Mouse (Mus musculus): ENCODE results near the gene Abraxas2. TPM values are rescaled to one million over a fixed set of nuclear protein-coding genes. Genes with fewer than 3 reads are reported as not detected.

Abraxas2 gene
- polyA plus RNA-seq, 1 experiment from 2014 or later = 40.6 TPM

DNA sequence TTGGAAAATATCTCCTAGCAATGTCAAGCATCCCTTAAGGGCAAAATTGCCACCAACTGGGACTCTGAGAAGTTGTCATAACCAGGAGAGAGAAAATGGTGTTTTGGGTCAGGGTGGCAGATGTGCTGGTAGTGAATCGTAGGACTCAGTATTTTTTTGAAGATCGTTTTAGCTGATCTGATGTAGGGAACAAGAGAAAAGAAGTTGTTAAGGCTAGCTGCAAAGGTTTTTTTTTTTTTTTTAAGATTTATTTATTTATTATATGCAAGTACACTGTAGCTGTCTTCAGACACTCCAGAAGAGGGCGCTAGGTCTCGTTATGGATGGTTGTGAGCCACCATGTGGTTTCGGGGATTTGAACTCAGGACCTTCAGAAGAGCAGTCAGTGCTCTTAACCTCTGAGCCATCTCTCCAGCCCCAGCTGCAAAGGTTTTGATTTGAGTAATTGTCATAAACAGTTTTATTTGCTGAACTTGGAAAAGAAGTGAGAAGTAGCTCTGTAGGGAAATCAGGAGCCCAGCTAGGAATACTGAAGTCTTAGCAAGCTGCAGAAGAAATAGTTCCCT lies 899 bp upstream of the Abraxas2 start:
- Histone ChIP-seq H3K4me1 (peaks cover 8% of the 10 kb centered on the region), H3K4me3 (no peak overlapping the region), H3K27me3 (no peaks in the 10 kb centered on the region), H3K36me3 (no peaks in the 10 kb centered on the region), H3K27ac (replicated peaks) (no peak overlapping the region), H3K9me3 (no peaks in the 10 kb centered on the region), H3K9ac (replicated peaks) (no peak overlapping the region), H3K4me2 (replicated peaks) (no peak overlapping the region)
- no peak for ATAC-seq (ENCODE audit: low FRiP score, low read depth)
- 74% methylated on average over 5 of the region's 5 CpGs for WGBS

- H3K27me3 ChIP-seq = no peaks in the 10 kb centered on the region
- H3K36me3 ChIP-seq = peaks cover 60% of the 10 kb centered on the region
- H3K4me2 ChIP-seq (replicated peaks) = no peak overlapping the region
- no peak overlapping the region for H3K4me3 ChIP-seq
- 96% methylated on average over 9 of the region's 9 CpGs for WGBS
- H3K9me3 ChIP-seq = no peaks in the 10 kb centered on the region
- no peaks in the 10 kb centered on the region for H3K4me1 ChIP-seq
- H3K27ac ChIP-seq (replicated peaks) = no peak overlapping the region
- ATAC-seq (ENCODE audit: low FRiP score, low read depth) = no peak
- no peak overlapping the region for H3K9ac ChIP-seq (replicated peaks)
Observed at GRCm38 (mm10) chr7:132866316-132866715, 7.3 kb downstream of the Abraxas2 start.

DNA sequence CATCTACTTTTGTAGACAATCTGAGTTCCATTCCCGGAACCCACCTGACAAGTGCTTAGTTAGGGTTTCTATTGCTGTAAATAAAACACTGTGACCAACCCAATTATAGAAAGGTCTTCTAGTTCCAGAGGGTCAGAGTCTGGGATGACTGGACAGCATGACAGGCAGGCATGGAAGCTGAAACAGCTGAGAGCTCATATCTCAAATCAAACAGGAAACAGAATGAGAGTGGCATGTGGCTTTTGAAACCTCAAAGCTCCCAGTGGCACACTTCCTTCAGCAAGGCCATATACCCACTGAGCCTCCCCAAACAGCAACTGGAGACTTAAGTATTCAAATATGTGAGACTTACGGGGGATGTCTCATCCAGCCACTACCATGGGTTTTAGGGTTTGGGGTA lies 14.0 kb downstream of the Abraxas2 start:
- H3K4me3 ChIP-seq = no peak overlapping the region
- H3K36me3 ChIP-seq = peaks cover 91% of the 10 kb centered on the region
- no peak for ATAC-seq (ENCODE audit: low FRiP score, low read depth)
- H3K4me1 ChIP-seq = no peaks in the 10 kb centered on the region
- H3K27me3 ChIP-seq = no peaks in the 10 kb centered on the region
- H3K9ac ChIP-seq (replicated peaks) = no peak overlapping the region
- no peak overlapping the region for H3K27ac ChIP-seq (replicated peaks)
- WGBS = 94% methylated on average over 2 of the region's 2 CpGs
- no peaks in the 10 kb centered on the region for H3K9me3 ChIP-seq
- no peak overlapping the region for H3K4me2 ChIP-seq (replicated peaks)

DNA sequence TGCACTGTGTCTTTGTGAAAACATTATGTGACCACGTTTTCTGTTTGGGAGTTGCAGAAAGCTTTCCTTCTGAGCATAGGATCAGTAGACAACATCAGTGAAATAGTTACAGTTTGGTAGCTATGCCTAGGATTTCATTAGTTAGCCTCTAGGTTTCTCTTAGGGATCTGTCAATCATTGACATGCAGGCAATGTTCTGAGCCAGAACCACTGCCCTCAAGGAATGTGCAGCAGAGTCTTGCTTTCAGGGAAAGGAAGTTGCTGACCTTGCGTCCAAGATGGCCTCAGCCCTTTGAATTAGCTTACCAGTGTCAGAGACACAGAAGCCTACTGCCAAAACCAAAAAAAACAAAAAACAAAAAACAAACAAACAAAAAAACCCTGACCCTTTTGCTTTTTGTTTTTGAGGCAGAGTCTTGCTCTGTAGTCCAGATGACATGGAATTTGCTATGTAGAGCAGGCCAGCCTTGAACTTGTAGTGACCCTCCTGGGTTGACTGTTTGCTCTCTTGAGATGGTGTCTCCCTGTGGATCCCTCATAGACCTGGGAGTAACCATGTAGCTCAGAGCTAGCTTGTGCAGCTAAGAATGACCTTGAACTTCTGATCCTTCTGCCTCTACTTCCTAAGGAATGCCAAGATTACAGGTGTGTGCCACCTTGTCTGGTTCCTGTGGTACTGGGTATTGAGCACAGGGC lies 16.5 kb downstream of the Abraxas2 start:
- peaks cover 94% of the 10 kb centered on the region for H3K36me3 ChIP-seq

GRCm38 (mm10) chr7:132880276-132880675 lies 21.3 kb downstream of the Abraxas2 start:
- ATAC-seq (ENCODE audit: low FRiP score, low read depth) = no peak
- no peak overlapping the region for H3K4me3 ChIP-seq
- H3K27me3 ChIP-seq = no peaks in the 10 kb centered on the region
- WGBS = 97% methylated on average over 1 of the region's 1 CpGs
- no peak overlapping the region for H3K27ac ChIP-seq (replicated peaks)
- H3K4me2 ChIP-seq (replicated peaks) = no peak overlapping the region
- peaks cover 97% of the 10 kb centered on the region for H3K36me3 ChIP-seq
- no peaks in the 10 kb centered on the region for H3K9me3 ChIP-seq
- H3K9ac ChIP-seq (replicated peaks) = no peak overlapping the region
- no peaks in the 10 kb centered on the region for H3K4me1 ChIP-seq

More for the DNA sequence above, 16.5 kb downstream of the Abraxas2 start:
- Histone ChIP-seq H3K4me2 (replicated peaks) (no peak overlapping the region), H3K4me3 (no peak overlapping the region), H3K9me3 (no peaks in the 10 kb centered on the region), H3K27me3 (no peaks in the 10 kb centered on the region), H3K4me1 (no peaks in the 10 kb centered on the region), H3K9ac (replicated peaks) (no peak overlapping the region), H3K27ac (replicated peaks) (no peak overlapping the region)
- 94% methylated on average over 2 of the region's 2 CpGs for WGBS
- no peak for ATAC-seq (ENCODE audit: low FRiP score, low read depth)

DNA sequence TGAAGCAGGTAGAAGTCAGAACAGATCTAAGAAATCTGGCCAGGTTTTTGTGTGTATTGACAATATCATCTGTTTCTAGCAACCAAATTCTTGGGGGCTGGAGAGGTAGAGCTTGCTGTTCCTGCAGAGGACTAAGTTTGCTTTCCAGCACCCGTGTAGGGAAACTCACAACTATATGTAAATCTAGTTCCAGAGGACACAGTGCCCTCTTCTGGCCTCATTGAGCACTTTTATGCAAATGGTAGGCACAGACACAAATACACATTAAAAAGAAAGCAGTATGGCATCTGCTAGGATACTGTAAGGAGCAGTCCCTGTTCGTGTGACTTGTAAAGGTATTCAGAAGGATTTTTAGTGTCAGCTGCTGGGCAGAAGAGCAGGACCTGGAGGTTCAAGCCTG lies 23.3 kb downstream of the Abraxas2 start:
- Histone ChIP-seq H3K27me3 (no peaks in the 10 kb centered on the region), H3K4me1 (no peaks in the 10 kb centered on the region), H3K4me3 (no peak overlapping the region), H3K4me2 (replicated peaks) (no peak overlapping the region), H3K36me3 (peaks cover 82% of the 10 kb centered on the region), H3K27ac (replicated peaks) (no peak overlapping the region), H3K9me3 (no peaks in the 10 kb centered on the region), H3K9ac (replicated peaks) (no peak overlapping the region)
- ATAC-seq (ENCODE audit: low FRiP score, low read depth) = no peak
- 74% methylated on average over 2 of the region's 2 CpGs for WGBS

DNA sequence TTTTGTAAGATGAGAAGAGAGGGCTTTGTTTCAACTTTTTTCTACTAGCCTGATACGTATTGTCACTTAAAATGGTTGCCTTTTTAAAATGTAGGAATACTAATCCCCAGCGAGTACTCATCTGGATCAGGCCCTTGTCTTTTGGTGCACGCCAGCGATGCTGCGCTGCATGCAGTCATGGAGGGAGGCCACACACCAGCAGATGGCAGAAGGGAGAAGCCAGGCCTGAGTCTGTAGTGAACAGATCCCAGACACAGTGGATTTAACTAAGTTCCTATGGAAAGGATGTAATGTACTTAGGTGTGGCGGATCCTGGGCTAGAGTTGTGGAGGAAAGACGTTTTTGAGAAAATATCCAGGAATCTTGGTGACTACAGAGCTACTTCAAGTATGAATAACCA lies 25.0 kb downstream of the Abraxas2 start:
- H3K4me3 ChIP-seq = no peak overlapping the region
- peaks cover 67% of the 10 kb centered on the region for H3K36me3 ChIP-seq
- no peaks in the 10 kb centered on the region for H3K9me3 ChIP-seq
- no peak for ATAC-seq (ENCODE audit: low FRiP score, low read depth)
- H3K27me3 ChIP-seq = no peaks in the 10 kb centered on the region
- no peak overlapping the region for H3K27ac ChIP-seq (replicated peaks)
- no peak overlapping the region for H3K9ac ChIP-seq (replicated peaks)
- H3K4me1 ChIP-seq = no peaks in the 10 kb centered on the region
- WGBS = 97% methylated on average over 7 of the region's 7 CpGs
- no peak overlapping the region for H3K4me2 ChIP-seq (replicated peaks)

DNA sequence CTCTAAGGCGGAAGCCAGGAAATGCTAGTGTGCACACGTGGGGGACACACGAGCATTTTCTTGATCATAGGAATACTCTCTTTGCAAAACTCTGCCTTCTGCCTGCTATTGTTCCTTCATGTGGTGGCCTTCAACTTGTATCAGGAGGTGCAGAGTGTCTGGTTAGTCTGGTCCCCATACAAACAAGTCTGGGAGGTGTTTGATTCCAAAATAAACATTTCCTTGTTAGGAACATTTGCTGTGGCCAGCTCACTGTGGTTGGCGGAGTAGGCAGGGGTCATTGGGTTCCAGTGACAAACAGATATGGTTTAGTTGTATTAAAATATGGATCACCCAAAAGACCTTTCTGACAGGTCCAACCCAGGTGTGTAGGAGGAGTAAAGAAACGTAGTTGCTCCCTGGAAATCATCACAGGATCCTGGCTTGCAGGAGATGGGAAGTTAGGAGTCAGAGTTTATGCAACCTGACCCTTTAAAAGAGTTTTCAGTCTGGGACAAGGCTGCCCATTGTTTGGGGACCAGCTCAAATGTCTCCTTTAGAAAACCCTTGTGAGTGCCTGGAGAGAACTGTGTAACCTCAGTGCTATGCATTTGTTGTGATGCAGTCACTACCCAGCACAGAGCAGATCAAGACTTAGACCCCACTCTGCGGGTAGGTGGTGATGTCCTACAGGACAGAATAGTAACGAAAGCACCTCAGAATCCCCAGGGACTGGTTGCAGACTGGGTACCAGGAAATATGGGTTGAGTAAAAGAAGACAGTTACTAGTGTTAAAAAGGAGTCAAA lies 28.2 kb downstream of the Abraxas2 start:
- Histone ChIP-seq H3K36me3 (peaks cover 36% of the 10 kb centered on the region), H3K27ac (replicated peaks) (no peak overlapping the region)

DNA sequence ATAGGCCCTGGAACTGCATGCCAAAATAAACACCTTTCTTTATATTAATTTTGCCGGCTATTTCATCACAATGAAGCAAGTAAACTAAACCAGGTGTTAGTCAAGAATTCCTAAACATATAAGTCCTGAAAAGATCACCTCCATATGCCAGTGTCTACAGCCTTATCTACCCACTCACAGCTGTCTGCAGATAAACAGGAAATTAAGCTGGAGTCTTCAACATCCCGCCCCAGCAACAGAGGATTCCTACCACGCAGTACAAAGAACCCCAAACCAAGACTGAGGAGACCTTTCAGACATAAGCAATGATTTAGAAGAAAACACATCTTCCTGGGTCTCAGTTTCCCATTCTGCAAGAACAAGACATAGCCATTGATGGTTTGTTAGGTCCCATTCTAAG lies 29.0 kb downstream of the Abraxas2 start:
- no peak for ATAC-seq (ENCODE audit: low FRiP score, low read depth)
- Histone ChIP-seq H3K4me2 (replicated peaks) (no peak overlapping the region), H3K9ac (replicated peaks) (no peak overlapping the region), H3K4me1 (no peaks in the 10 kb centered on the region), H3K27me3 (no peaks in the 10 kb centered on the region), H3K9me3 (no peaks in the 10 kb centered on the region), H3K36me3 (peaks cover 28% of the 10 kb centered on the region), H3K4me3 (no peak overlapping the region), H3K27ac (replicated peaks) (no peak overlapping the region)
- 95% methylated on average over 3 of the region's 3 CpGs for WGBS

More for the DNA sequence above, 28.2 kb downstream of the Abraxas2 start:
- H3K4me1 ChIP-seq = no peaks in the 10 kb centered on the region
- ATAC-seq (ENCODE audit: low FRiP score, low read depth) = no peak
- 84% methylated on average over 7 of the region's 7 CpGs for WGBS
- no peak overlapping the region for H3K4me2 ChIP-seq (replicated peaks)
- H3K9me3 ChIP-seq = no peaks in the 10 kb centered on the region
- H3K4me3 ChIP-seq = no peak overlapping the region
- no peaks in the 10 kb centered on the region for H3K27me3 ChIP-seq
- H3K9ac ChIP-seq (replicated peaks) = no peak overlapping the region

DNA sequence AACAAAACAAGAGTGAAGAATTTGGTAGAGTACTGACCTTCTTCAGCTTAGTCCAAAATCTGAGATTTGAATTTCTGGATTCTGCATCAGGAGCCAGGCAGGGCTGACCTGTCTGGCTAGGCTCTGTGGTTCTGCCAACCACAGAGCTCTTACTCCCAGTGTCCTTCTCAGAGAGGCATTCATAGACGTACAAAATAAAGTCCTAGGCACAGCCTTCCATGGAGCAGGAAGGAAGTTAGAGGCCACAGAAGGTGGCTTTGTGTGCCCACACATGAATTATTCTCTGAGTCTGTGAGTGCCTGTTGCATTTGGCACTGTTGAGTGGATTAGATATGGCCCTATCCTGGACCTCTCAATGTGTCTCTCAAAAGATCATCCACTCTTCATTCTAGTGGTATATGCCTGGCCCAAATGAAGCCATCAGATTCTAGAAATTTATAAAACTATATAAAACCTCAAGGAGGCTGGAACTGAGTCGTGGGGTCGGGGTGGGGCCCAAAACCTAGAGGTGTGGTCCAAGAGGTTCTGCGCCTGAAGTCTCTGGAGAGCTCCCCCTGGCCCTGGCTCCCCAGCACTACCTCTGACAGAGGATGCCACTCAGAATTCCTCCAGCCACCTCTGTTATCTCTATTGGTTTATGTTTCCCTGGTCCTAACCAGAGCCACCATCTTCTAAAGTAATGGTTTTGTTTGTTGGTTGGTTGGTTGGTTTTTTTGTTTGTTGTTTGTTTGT lies 29.7 kb downstream of the Abraxas2 start:
- no peak overlapping the region for H3K9ac ChIP-seq (replicated peaks)
- no peak overlapping the region for H3K4me3 ChIP-seq
- no peak for ATAC-seq (ENCODE audit: low FRiP score, low read depth)
- no peak overlapping the region for H3K4me2 ChIP-seq (replicated peaks)
- no peaks in the 10 kb centered on the region for H3K4me1 ChIP-seq
- WGBS = 67% methylated on average over 4 of the region's 4 CpGs
- H3K9me3 ChIP-seq = no peaks in the 10 kb centered on the region
- no peak overlapping the region for H3K27ac ChIP-seq (replicated peaks)
- no peaks in the 10 kb centered on the region for H3K27me3 ChIP-seq
- H3K36me3 ChIP-seq = peaks cover 21% of the 10 kb centered on the region

- no peak overlapping the region for H3K4me2 ChIP-seq (replicated peaks)
- no peaks in the 10 kb centered on the region for H3K9me3 ChIP-seq
- no peak overlapping the region for H3K27ac ChIP-seq (replicated peaks)
- no peak overlapping the region for H3K9ac ChIP-seq (replicated peaks)
- no peaks in the 10 kb centered on the region for H3K4me1 ChIP-seq
- 93% methylated on average over 8 of the region's 8 CpGs for WGBS
- H3K27me3 ChIP-seq = no peaks in the 10 kb centered on the region
- ATAC-seq (ENCODE audit: low FRiP score, low read depth) = no peak
- H3K36me3 ChIP-seq = peaks cover 11% of the 10 kb centered on the region
- H3K4me3 ChIP-seq = no peak overlapping the region
Observed at GRCm38 (mm10) chr7:132889691-132890090, 30.7 kb downstream of the Abraxas2 start.

DNA sequence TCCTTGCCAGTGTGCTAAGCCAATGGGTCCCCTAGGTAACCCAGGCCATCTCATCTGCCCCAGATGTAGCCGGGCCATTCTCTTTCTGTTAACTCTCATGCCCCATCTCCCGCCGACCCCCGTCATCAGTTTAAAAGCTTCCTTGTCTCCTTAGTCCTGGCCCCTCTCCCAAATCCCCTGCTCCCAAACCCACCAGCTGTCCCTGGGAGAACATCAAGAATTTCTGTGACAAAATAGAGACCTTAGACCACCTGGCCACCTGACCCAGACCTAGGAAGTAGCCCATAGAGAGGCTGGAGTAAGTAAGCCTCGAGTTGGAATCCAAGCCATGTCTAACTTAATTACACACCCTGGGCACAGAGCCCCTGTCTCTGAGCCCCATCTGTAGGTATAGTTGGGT lies 31.2 kb downstream of the Abraxas2 start:
- H3K36me3 ChIP-seq = peaks cover 6% of the 10 kb centered on the region
- H3K4me3 ChIP-seq = no peak overlapping the region
- H3K27me3 ChIP-seq = no peaks in the 10 kb centered on the region
- H3K4me1 ChIP-seq = no peaks in the 10 kb centered on the region
- no peak overlapping the region for H3K4me2 ChIP-seq (replicated peaks)
- H3K9ac ChIP-seq (replicated peaks) = no peak overlapping the region
- no peaks in the 10 kb centered on the region for H3K9me3 ChIP-seq
- ATAC-seq (ENCODE audit: low FRiP score, low read depth) = no peak
- WGBS = 88% methylated on average over 5 of the region's 5 CpGs
- H3K27ac ChIP-seq (replicated peaks) = no peak overlapping the region
